Mouse (Mus musculus): Measurements from ENCODE around the gene Itpk1.

DNA sequence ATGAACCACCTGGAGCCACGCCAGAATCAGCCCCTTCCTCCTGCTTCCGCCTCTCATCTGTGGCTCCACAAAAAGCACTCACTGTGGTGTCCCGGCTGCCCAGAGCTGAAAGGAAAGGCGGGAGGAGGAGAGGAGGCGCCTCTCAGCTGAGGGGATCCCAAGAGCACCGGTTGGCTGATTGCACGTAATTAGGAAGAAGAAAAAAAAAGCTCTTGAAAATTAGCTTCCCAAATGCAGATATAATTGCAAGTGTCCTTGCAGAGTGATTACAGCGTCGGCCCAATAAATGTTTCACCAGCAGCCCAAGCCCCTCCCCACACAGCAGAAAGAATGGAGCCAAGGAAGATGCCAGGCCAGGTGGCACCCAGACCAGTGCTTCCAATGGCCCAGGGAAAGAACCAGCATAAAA lies 19.2 kb downstream of the Itpk1 start:
- TF ChIP-seq POLR2A (IDR thresholded peaks at IDR 0.05; ENCODE audit: insufficient read depth, low read length), result no peak
- no peak for TF ChIP-seq EP300 (IDR thresholded peaks at IDR 0.05; ENCODE audit: insufficient read depth, low read depth, low read length)
